Mouse (Mus musculus) neural tube, embryonic 14.5 days (tissue): Measurements from ENCODE around the gene Trappc6b. TPM values are rescaled to one million over a fixed set of nuclear protein-coding genes. Genes with fewer than 3 reads are reported as not detected.

Source experiments
- ATAC-seq: fragments of 200-750 bp; cut with Nextera tagmentation; 2 replicates; pipeline ENCODE4 v1.8.0; 2017; ENCODE audit warnings: low read depth, mild to moderate bottlenecking, moderate TSS enrichment, moderate library complexity
- H3K27ac ChIP-seq: fragments of 300-500 bp; sonication (generic); 2 replicates; pipeline ENCODE4 v1.5.1; 2014; ENCODE audit warnings: low read depth, mild to moderate bottlenecking, control low read depth, low read length, moderate library complexity, mixed read lengths
- H3K27me3 ChIP-seq: fragments of 300-500 bp; sonication (generic); 2 replicates; pipeline ENCODE4 v1.6.1; 2014; ENCODE audit warnings: low read length; ENCODE audit not compliant: control insufficient read depth, insufficient read depth
- H3K36me3 ChIP-seq: fragments of 300-500 bp; sonication (generic); 2 replicates; pipeline ENCODE4 v1.6.1; 2014; ENCODE audit warnings: low read length, mixed read lengths; ENCODE audit not compliant: control insufficient read depth, insufficient read depth
- H3K4me1 ChIP-seq: fragments of 300-500 bp; sonication (generic); 2 replicates; pipeline ENCODE4 v1.6.1; 2014; ENCODE audit warnings: low read length; ENCODE audit not compliant: control insufficient read depth, insufficient read depth
- H3K4me2 ChIP-seq: fragments of 300-500 bp; sonication (generic); 2 replicates; pipeline ENCODE4 v1.6.1; 2014; ENCODE audit warnings: mild to moderate bottlenecking, low read depth, low read length, control low read depth
- H3K4me3 ChIP-seq: fragments of 300-500 bp; sonication (generic); 2 replicates; pipeline ENCODE4 v1.5.1; 2014; ENCODE audit warnings: low read depth, low read length, control low read depth, mixed read lengths
- H3K9ac ChIP-seq: fragments of 300-500 bp; sonication (generic); replicated peaks from 2 replicates; pipeline ENCODE4 v1.6.1; 2014; ENCODE audit warnings: low read depth, mild to moderate bottlenecking, control low read depth, low read length, mixed read lengths
- H3K9me3 ChIP-seq: fragments of 300-500 bp; sonication (generic); 2 replicates; pipeline ENCODE4 v1.6.1; 2016; ENCODE audit warnings: low read length; ENCODE audit not compliant: control insufficient read depth
- WGBS: fragments of 180-500 bp; shearing (Covaris S2); extraction: QIAGEN DNeasy Blood & Tissue Kit; methylation state at CpG from one replicate; pipeline ENCODE4 v1.1.7; 2014; 5-methylcytosine and 5-hydroxymethylcytosine counted together
- polyA plus RNA-seq: library from polyadenylated mRNA; unstranded; fragments of >200 nt; fragmentation: Nextera tagmentation; extraction: Ambion mirVana; gene quantifications from 2 replicates; pipeline ENCODE4 v1.2.1, GENCODE M21; 2014

The Trappc6b gene
- 123 and 129 TPM in 2 replicates for polyA plus RNA-seq

DNA sequence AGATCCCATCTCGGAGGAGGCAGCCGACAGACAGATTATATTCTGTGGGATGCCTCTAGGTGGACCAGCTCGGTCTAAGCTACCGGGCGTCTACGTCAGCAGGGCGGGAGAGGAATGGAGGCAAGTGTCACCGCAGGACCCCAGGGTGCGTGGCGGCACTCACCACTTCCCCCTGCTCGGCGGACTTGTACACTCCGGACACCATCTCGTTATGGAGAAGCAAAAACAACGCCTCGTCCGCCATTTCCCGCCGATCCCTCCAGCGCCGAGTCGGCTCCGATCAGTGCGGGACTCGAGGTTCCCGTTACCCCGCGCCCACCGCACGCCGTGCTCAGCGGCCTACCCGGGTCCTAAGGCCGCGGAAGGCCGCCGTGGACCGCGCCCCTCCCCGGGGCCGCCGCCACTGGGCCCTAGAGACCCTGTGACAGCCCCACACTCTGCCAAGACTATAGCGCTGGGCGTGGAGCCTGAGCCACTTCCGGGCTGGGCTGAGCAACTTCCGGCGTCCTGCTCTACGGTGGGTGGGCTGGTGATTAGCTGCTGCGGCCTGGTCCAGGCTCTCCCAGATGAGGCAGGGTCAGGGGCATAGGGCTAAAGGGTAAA lies at the start of gene Trappc6b:
Trappc6b (minus strand) TSS at position 480 of the 603 bp plus-strand sequence.
- under 1% methylated on average over 49 of the region's 49 CpGs for WGBS
- Histone ChIP-seq H3K4me1 (peaks cover 13% of the 10 kb centered on the region; the same call in 1 of the 2 replicates), H3K4me3 (peak within 1 kb of the TSS; percentile 69), H3K4me2 (peak within 1 kb of the TSS; percentile 65), H3K9me3 (no peaks in the 10 kb centered on the region), H3K9ac (peak within 1 kb of the TSS; percentile 82), H3K36me3 (no peaks in the 10 kb centered on the region), H3K27me3 (no peaks in the 10 kb centered on the region), H3K27ac (peak within 1 kb of the TSS; percentile 94)
- ATAC-seq, result peak; percentile 97

DNA sequence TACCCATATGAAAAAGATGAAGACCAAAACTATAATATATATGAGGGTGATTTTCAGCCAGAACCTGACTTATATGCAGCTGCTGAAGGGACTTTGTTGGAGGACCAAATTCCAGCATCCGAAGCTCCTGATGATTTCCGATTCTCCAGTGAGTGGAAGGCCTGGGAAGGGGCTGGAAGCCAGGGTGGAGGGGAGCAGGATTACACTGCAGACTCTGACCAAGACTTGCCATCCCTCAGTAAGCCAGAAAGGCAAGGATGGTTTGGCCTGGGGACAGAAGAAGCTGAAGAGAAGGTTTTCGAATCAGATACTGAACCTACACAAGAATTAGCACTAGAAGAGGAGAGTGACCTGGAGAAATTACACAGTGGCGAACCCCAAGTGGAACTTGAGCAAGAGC lies 46.7 kb upstream of the Trappc6b start:
- Histone ChIP-seq H3K9ac (no peak overlapping the region), H3K4me3 (no peak overlapping the region), H3K4me1 (no peaks in the 10 kb centered on the region), H3K27me3 (no peaks in the 10 kb centered on the region), H3K4me2 (no peak overlapping the region), H3K9me3 (no peaks in the 10 kb centered on the region), H3K36me3 (no peaks in the 10 kb centered on the region), H3K27ac (no peak overlapping the region)
- ATAC-seq, result no peak
- WGBS, result 87% methylated on average over 4 of the region's 4 CpGs

DNA sequence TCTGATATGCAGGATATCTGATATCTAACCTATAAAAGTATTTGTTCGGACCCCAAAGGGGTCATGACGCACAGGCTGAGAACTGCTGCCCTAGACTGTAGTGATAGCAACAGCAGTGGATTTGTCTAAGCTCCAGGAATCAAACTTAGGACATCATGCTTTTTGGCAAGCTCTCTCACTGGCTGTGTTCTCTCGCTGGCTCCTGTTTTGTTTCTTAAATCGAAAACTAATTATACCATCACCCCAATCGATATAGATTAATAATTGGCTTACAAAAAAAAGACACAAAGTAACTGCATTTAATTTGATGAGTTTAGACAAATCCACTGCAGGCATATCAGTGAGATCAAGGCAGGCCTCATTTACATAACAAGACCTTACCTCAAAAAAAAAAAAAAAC lies 45.2 kb upstream of the Trappc6b start:
- 93% methylated on average over 5 of the region's 5 CpGs for WGBS
- H3K27ac ChIP-seq, result no peak overlapping the region
- ATAC-seq, result no peak
- H3K4me3 ChIP-seq, result no peak overlapping the region
- H3K27me3 ChIP-seq, result no peaks in the 10 kb centered on the region
- H3K4me1 ChIP-seq, result no peaks in the 10 kb centered on the region
- H3K4me2 ChIP-seq, result no peak overlapping the region
- H3K9me3 ChIP-seq, result no peaks in the 10 kb centered on the region
- no peaks in the 10 kb centered on the region for H3K36me3 ChIP-seq
- no peak overlapping the region for H3K9ac ChIP-seq

DNA sequence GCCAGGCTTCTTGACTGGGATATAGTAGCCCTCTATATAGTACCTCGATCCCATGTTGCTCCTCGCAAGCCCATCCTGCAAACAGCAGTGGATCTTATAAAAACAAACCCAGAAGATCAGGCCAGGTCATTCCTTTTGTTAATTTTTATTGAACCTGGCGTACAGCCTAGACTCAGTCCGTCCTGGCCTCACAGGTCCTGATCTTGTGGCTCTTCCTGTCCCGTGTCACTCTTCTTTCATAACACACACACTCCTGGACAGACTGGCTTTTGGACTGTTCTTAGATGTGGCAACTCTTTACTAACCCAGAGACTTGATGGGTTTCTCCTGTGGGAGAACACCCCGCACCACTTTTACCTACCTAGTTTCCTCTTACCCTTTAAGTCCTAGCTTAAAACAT lies 44.6 kb upstream of the Trappc6b start:
- H3K4me2 ChIP-seq, result no peak overlapping the region
- WGBS, result 82% methylated on average over 6 of the region's 6 CpGs
- no peaks in the 10 kb centered on the region for H3K27me3 ChIP-seq
- no peaks in the 10 kb centered on the region for H3K36me3 ChIP-seq
- no peaks in the 10 kb centered on the region for H3K4me1 ChIP-seq
- H3K9me3 ChIP-seq, result no peaks in the 10 kb centered on the region
- no peak overlapping the region for H3K27ac ChIP-seq
- H3K9ac ChIP-seq, result no peak overlapping the region
- no peak overlapping the region for H3K4me3 ChIP-seq
- ATAC-seq, result no peak

DNA sequence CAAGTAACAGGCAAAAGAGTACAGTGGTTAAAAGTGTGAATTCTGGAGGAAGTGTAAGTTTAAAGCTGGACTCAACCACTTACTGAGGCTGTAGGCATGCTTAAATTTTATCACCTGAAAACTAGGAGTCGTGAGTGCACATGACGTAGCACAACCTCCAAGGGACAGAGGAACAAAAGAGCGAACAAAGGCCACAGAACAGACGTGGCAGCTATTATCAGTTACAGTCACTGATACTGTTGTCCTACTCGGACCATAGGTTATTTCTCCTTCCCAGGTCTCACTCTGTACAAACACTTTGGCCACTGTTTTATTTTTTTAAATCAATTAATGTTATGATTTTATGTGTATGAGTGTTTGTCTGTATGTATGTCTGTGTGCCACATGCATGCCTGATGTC lies 43.5 kb upstream of the Trappc6b start:
- 66% methylated on average over 5 of the region's 5 CpGs for WGBS
- no peak for ATAC-seq
- no peak overlapping the region for H3K4me3 ChIP-seq

DNA sequence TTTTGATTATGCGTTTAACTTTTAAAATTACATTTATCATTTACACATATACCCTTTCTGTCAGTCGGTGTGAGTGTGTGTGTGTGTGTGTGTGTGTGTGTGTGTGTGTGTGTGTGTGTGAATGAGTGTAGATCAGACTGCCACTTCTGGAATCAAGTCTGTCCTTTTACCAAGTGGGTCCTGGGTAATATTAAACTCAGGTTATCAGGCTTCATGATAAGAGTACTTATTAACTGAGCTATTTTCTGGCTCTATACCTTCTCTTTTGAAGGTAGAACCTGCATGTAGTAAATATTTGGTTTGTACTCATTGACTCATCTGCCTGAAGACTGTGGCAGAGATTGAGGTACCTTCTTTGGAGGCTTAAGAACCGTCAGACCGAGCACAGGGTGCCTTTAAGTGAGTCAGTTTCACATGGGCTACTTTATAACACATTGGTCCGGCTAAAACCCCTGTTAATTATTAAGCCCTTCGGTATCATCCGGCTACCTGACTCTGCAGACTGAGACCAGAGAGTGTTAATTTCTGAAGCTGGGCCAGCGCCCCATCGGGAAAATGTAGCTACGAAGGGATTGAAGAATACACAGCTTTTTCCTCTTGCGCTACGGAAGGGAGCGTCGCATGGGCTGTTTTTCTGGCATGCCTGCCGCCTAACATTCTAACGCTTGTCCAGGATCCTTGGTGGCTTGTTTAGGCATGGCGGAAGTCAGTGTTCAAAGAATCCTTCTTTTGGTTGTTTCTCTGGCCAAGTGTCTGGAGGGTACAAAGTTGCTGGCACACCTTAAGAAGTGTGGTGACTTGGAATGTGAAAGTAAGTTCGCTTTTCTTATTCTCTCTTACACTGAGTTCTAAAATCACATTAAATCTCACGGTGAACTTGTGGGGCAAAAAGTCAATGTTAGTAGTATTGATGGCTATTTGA lies 34.1 kb upstream of the Trappc6b start, which contains the start of gene Mia2:
Mia2 (plus strand) TSS at position 696 of the 922 bp plus-strand sequence.
- no peaks in the 10 kb centered on the region for H3K9me3 ChIP-seq
- H3K36me3 ChIP-seq, result no peaks in the 10 kb centered on the region
- WGBS, result 78% methylated on average over 19 of the region's 19 CpGs
- no peaks in the 10 kb centered on the region for H3K27me3 ChIP-seq
- no peaks in the 10 kb centered on the region for H3K4me1 ChIP-seq
- no peak for ATAC-seq
- no peak within 1 kb of the TSS for H3K4me2 ChIP-seq
- H3K27ac ChIP-seq, result no peak within 1 kb of the TSS
- H3K9ac ChIP-seq, result no peak within 1 kb of the TSS
- no peak within 1 kb of the TSS for H3K4me3 ChIP-seq

More for the DNA sequence above, 43.5 kb upstream of the Trappc6b start:
- Histone ChIP-seq H3K27me3 (no peaks in the 10 kb centered on the region), H3K36me3 (no peaks in the 10 kb centered on the region), H3K27ac (no peak overlapping the region), H3K9me3 (no peaks in the 10 kb centered on the region), H3K9ac (no peak overlapping the region), H3K4me2 (no peak overlapping the region), H3K4me1 (no peaks in the 10 kb centered on the region)

DNA sequence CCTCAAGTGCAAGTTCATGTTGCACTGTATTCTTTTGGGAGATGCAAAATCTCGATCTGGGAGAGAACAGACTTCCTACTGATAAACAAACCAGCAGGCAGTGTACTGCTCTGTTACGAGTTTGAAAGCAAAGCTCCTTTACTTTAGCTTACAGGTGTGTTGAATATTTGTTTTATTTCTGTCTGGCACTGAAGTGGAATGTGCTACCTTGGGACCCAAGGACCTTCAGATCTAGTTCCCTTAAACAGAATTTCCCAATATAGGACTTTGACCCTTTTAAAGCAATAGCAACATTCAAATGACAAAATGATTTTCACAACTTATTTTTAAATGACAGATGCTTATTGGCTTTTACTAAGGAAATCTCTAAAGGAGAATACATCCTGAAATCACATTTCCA lies 32.3 kb upstream of the Trappc6b start:
- no peak for ATAC-seq
- 74% methylated on average over 2 of the region's 2 CpGs for WGBS
- Histone ChIP-seq H3K27ac (no peak overlapping the region), H3K36me3 (no peaks in the 10 kb centered on the region), H3K27me3 (no peaks in the 10 kb centered on the region), H3K9me3 (no peaks in the 10 kb centered on the region), H3K4me3 (no peak overlapping the region), H3K4me1 (no peaks in the 10 kb centered on the region), H3K9ac (no peak overlapping the region), H3K4me2 (no peak overlapping the region)

DNA sequence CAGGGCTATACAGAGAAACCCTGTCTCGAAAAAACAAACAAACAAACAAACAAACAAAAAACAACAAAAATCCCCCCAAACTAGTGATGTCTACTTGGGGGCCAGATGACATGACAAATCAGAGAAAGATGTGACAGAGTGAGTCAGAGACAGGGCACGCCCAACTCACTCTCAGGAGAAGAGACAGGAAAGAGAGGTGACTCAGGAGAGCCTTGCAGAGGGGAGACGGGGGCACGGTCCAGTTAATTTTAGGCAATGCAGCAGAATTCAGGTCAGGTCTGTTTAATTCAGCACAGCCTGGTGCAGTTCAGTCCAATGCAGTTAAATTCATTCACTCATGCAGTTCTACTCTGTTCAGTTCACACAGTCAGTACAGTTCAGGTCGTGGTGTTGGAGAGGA lies 24.9 kb upstream of the Trappc6b start:
- Histone ChIP-seq H3K4me2 (no peak overlapping the region), H3K4me3 (no peak overlapping the region), H3K36me3 (no peaks in the 10 kb centered on the region), H3K27me3 (no peaks in the 10 kb centered on the region), H3K9me3 (no peaks in the 10 kb centered on the region), H3K4me1 (no peaks in the 10 kb centered on the region), H3K27ac (no peak overlapping the region), H3K9ac (no peak overlapping the region)
- ATAC-seq, result no peak
- 86% methylated on average over 5 of the region's 5 CpGs for WGBS

DNA sequence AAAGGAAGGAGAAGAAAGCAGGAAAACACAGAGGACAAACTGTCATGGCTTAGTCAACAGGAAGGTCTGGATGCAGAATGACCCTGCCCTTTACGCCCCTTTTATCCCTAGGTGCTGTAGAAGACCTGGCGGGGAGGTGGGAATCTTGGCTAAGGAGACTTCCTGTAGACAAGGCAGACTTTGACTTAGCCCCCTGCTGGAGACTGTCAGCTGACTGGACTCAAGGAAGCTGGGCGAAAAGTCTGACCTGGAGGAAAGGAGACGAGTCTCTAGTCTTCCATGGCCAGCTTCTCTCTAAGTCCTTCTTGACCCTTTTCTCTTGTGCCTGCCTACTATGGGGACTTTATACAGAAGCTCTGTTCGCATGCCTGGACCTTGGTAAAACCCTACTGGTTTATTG lies 23.2 kb upstream of the Trappc6b start:
- Histone ChIP-seq H3K4me2 (no peak overlapping the region), H3K9me3 (no peaks in the 10 kb centered on the region), H3K27ac (no peak overlapping the region), H3K4me1 (no peaks in the 10 kb centered on the region), H3K4me3 (no peak overlapping the region), H3K9ac (no peak overlapping the region), H3K27me3 (no peaks in the 10 kb centered on the region), H3K36me3 (no peaks in the 10 kb centered on the region)
- ATAC-seq, result no peak
- 73% methylated on average over 5 of the region's 5 CpGs for WGBS
